Mouse (Mus musculus) brain, embryonic 18.5 days (tissue): ENCODE measurements around the gene Irf2bp2.

ENCODE experiments used
- DNase-seq: peaks from one replicate; pipeline ENCODE4 v3.0.0-alpha.2; 2012; ENCODE audit warnings: low read depth, low spot score

Irf2bp2 gene

GRCm38 (mm10) chr8:126538648-126539354 is 55.0 kb downstream of the Irf2bp2 start:
- peak; percentile 90 for DNase-seq
